Mouse (Mus musculus): ENCODE measurements around the gene Itgb2. TPM values are rescaled to one million over a fixed set of nuclear protein-coding genes. Genes with fewer than 3 reads are reported as not detected.

Itgb2 gene
- total and polyA plus RNA-seq, 3 experiments = 7.1 to 11.6 (median 11.2) TPM

DNA sequence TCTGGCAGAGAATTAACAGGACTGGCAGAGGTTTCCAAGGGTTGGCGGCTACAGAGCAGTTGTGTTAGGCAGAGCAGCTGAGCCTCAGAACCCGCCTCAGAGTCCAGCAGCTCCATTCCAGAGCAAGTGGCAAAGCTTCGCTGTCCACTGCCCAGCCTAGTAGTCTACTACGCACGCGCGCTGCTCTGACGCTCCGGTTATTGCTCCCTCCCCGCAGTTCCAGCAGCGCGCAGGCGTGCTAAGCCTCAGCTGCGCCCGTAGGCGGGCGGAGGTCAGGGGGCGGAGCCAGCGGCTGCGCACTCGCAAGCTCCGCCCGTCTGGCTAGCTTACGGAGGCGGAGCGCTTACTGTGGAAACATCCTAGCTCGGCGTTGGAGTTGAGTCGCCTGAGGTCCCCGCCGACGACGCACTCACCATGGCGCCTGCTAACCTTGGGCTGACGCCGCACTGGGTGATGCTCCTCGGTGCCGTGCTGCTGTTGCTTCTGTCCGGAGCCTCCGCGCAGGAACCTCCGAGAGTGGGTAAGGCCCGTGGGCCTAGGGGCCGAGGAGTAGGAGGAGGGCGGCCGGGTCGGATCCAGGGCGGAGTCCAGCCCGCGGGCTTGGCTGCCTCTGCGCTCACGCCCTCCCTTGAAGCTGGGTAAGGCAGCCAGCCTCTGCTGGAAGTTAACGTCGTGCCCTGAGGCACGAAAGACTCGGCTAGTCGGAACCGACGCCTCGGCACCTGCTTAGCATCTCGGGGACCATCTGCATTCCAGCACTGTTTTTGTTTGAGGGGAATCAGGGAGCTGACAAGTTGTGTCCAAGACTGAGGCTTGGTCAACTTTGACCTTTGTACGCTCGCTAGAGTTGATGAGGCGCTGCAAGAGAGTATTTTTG, 51.6 kb downstream of the Itgb2 start, which contains the start of gene Pttg1ip:
Pttg1ip (plus strand) TSS at position 313 of the 877 bp plus-strand sequence.
- Histone ChIP-seq H3K9ac (ENCODE audit: low read depth, low read length) (peak within 1 kb of the TSS; percentile 94), H3K4me1 (ENCODE audit: control insufficient read depth, insufficient read depth, low read length) (peaks cover 15% of the 10 kb centered on the region), H3K79me2 (replicated peaks; ENCODE audit: control insufficient read depth, insufficient read depth, low read length) (peaks cover 1% of the 10 kb centered on the region; the same call in 1 of the 2 replicates), H3K27me3 (ENCODE audit: control insufficient read depth, insufficient read depth, low read length) (no peaks in the 10 kb centered on the region), H3K4me3 (peak within 1 kb of the TSS; percentile 65), H3K27ac (peak within 1 kb of the TSS; percentile 91), H3K36me3 (ENCODE audit: control insufficient read depth, insufficient read depth, low read length) (peaks cover 10% of the 10 kb centered on the region)
- intact Hi-C loops (cut with DNase I) = loop anchor here (2.0 to 5.0 kb wide), 2 partner anchors 41 to 164 kb away; partner anchors contain the start of genes Adarb1 and Ube2g2
- WGBS = under 1% methylated on average over 64 of the region's 64 CpGs
- DNase-seq = peak; percentile 96 to 98
- peak; percentile 60 for TF ChIP-seq EP300 (IDR thresholded peaks at IDR 0.05; ENCODE audit: insufficient read depth, low read depth, low read length)
- peak; percentile 99 for TF ChIP-seq POLR2A (IDR thresholded peaks at IDR 0.05; ENCODE audit: insufficient read depth, low read depth, low read length)
- no peak for TF ChIP-seq CTCF (IDR thresholded peaks at IDR 0.05)

DNA sequence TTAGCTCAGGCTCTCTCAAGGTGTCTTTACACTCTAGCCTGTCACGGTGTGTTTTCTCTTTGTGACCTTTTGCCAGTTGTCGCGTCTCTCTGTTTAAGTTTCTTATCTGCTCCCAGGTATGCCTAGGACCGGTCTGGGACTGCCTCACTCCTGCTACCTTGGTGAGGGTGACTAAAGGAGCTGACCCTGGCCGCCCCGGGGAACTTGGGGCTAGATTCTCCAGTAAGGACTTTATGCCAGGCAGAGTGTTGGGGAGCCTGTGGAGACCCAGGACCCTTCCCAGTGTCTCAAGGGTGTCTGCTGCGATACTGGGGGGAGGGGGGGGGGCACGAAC, 52.2 kb downstream of the Itgb2 start:
- H3K4me1 ChIP-seq (ENCODE audit: control insufficient read depth, insufficient read depth, low read length) = peaks cover 20% of the 10 kb centered on the region
- no peaks in the 10 kb centered on the region for H3K27me3 ChIP-seq (ENCODE audit: control insufficient read depth, insufficient read depth, low read length)
- H3K36me3 ChIP-seq (ENCODE audit: control insufficient read depth, insufficient read depth, low read length) = peaks cover 11% of the 10 kb centered on the region
- H3K79me2 ChIP-seq (replicated peaks; ENCODE audit: control insufficient read depth, insufficient read depth, low read length) = peaks cover 5% of the 10 kb centered on the region
- peak overlapping the region; percentile 94 for H3K9ac ChIP-seq (ENCODE audit: low read depth, low read length)
- H3K4me3 ChIP-seq = peak overlapping the region; percentile 65
- peak overlapping the region; percentile 91 for H3K27ac ChIP-seq
- intact Hi-C loops (cut with DNase I) = loop anchor here (2.0 to 5.0 kb wide), 2 partner anchors 41 to 165 kb away; partner anchors contain the start of genes Adarb1 and Ube2g2
- TF ChIP-seq EP300 (IDR thresholded peaks at IDR 0.05; ENCODE audit: insufficient read depth, low read depth, low read length) = no peak
- TF ChIP-seq CTCF (IDR thresholded peaks at IDR 0.05) = no peak
- TF ChIP-seq POLR2A (IDR thresholded peaks at IDR 0.05; ENCODE audit: insufficient read depth, low read depth, low read length) = no peak
- 3% methylated on average over 8 of the region's 8 CpGs for WGBS
- DNase-seq = no peak

DNA sequence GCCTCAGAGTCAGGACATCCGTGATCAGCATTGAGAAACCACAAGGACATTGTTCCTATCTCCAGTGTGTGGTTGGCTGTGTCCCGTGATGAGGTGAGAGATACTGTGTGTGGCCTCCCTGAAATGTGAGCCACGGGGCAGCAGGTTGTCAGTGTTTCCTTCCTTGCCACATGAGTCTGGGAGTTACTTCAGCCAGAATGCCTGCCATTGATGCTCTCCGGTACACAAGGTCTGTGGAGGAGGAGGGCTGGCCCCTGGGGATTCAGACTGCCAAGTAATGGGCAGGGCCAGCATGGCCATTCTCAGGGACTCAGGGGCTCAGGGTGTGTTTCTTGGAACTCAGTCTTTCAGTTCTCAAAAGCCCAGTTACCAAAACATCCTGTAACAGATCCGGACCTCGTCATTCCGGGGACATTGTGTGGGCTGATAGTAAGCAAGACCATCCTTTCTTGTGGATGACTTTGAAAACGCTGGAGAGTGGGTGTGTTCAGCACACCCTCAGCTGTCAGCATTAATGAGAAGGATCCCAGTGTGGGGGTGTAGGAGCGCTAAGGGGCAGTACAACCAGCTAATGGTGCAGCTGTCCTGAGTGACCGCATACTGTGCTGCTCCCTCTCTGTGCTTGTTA, 53.9 kb downstream of the Itgb2 start:
- peak; percentile 64 for TF ChIP-seq EP300 (IDR thresholded peaks at IDR 0.05; ENCODE audit: insufficient read depth, low read depth, low read length)
- TF ChIP-seq POLR2A (IDR thresholded peaks at IDR 0.05; ENCODE audit: insufficient read depth, low read depth, low read length) = peak; percentile 46; the same call in 1 of the 2 replicates
- no peak for TF ChIP-seq CTCF (IDR thresholded peaks at IDR 0.05)

DNA sequence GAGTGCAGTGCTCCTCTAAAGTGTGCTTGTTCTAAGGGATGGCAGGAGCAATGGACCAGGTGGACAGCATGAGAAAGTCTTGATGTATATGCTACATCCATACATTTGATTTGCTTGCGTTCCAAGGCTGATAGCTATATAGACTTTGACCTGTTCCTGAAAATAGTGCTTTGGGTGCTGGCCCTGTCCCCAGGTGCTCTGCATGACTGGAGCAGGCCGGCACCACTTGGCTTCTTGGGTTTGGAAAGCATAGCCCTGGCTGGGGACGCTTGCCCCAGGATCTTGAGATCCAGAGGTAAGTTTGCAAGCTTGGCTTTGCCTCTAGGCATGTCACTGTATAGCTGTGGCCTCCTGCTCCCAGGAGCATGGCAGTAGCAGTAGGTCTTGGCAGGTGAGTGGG, 56.6 kb downstream of the Itgb2 start:
- Histone ChIP-seq H3K27me3 (ENCODE audit: control insufficient read depth, insufficient read depth, low read length) (no peaks in the 10 kb centered on the region), H3K9ac (ENCODE audit: low read depth, low read length) (no peak overlapping the region), H3K27ac (no peak overlapping the region), H3K4me3 (no peak overlapping the region), H3K36me3 (ENCODE audit: control insufficient read depth, insufficient read depth, low read length) (peaks cover 11% of the 10 kb centered on the region), H3K79me2 (replicated peaks; ENCODE audit: control insufficient read depth, insufficient read depth, low read length) (peaks cover 12% of the 10 kb centered on the region), H3K4me1 (ENCODE audit: control insufficient read depth, insufficient read depth, low read length) (peaks cover 27% of the 10 kb centered on the region)
- DNase-seq = peak in 1 of 2 experiments; percentile 17
- TF ChIP-seq POLR2A (IDR thresholded peaks at IDR 0.05; ENCODE audit: insufficient read depth, low read depth, low read length) = no peak
- no peak for TF ChIP-seq EP300 (IDR thresholded peaks at IDR 0.05; ENCODE audit: insufficient read depth, low read depth, low read length)
- no peak for TF ChIP-seq CTCF (IDR thresholded peaks at IDR 0.05)
- 78% methylated on average over 3 of the region's 3 CpGs for WGBS
- intact Hi-C loops (cut with DNase I) = no loop called here

More for the DNA sequence above, 53.9 kb downstream of the Itgb2 start:
- H3K4me3 ChIP-seq = peak overlapping the region; percentile 7; the same call in 1 of the 2 replicates
- H3K4me1 ChIP-seq (ENCODE audit: control insufficient read depth, insufficient read depth, low read length) = peaks cover 23% of the 10 kb centered on the region
- intact Hi-C loops (cut with DNase I) = loop anchor here (2.0 to 5.0 kb wide), 2 partner anchors 39 to 167 kb away; partner anchors contain the start of genes Adarb1 and Ube2g2
- peaks cover 11% of the 10 kb centered on the region for H3K36me3 ChIP-seq (ENCODE audit: control insufficient read depth, insufficient read depth, low read length)
- H3K9ac ChIP-seq (ENCODE audit: low read depth, low read length) = no peak overlapping the region
- WGBS = 23% methylated on average over 10 of the region's 10 CpGs
- peaks cover 9% of the 10 kb centered on the region for H3K79me2 ChIP-seq (replicated peaks; ENCODE audit: control insufficient read depth, insufficient read depth, low read length)
- H3K27me3 ChIP-seq (ENCODE audit: control insufficient read depth, insufficient read depth, low read length) = no peaks in the 10 kb centered on the region
- peak; percentile 59 to 65 for DNase-seq
- H3K27ac ChIP-seq = peak overlapping the region; percentile 91

DNA sequence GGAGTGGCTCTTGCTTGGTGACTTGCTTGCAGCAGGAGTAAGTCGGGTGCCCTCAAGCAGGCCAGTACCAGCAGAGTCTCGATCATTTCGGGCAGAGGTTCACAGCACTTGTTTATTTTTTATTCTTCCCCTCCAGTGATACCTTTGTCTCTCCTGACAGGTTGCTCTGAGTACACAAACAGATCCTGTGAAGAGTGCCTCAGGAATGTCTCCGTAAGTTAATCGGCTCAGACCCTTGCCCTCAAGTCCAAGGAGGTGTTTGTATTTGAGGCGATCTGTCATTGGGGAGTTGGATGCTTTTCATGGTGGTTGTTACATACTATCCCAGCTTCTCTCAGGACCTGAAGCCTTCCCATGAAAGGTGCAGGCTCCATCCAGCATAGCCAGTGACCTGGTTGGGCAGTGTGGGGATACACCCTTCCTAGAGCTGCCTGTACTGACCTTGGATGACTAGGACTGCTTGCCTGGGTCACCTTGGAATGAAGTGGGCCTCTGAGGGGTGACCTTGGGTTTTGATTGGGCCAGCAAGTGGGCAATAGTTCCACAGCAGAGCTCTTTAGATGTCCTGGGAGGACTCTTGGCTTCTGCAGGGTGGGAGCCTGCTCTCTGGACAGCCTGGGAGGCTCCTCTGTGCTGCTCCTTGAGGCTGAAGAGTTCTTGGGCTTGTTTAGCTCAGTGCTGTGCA, 57.2 kb downstream of the Itgb2 start:
- Histone ChIP-seq H3K27ac (no peak overlapping the region), H3K27me3 (ENCODE audit: control insufficient read depth, insufficient read depth, low read length) (no peaks in the 10 kb centered on the region), H3K36me3 (ENCODE audit: control insufficient read depth, insufficient read depth, low read length) (peaks cover 11% of the 10 kb centered on the region), H3K4me3 (no peak overlapping the region), H3K79me2 (replicated peaks; ENCODE audit: control insufficient read depth, insufficient read depth, low read length) (peaks cover 12% of the 10 kb centered on the region), H3K9ac (ENCODE audit: low read depth, low read length) (no peak overlapping the region), H3K4me1 (ENCODE audit: control insufficient read depth, insufficient read depth, low read length) (peaks cover 27% of the 10 kb centered on the region)
- intact Hi-C loops (cut with DNase I) = no loop called here
- WGBS = 91% methylated on average over 6 of the region's 6 CpGs
- no peak for TF ChIP-seq POLR2A (IDR thresholded peaks at IDR 0.05; ENCODE audit: insufficient read depth, low read depth, low read length)
- TF ChIP-seq CTCF (IDR thresholded peaks at IDR 0.05) = no peak
- TF ChIP-seq EP300 (IDR thresholded peaks at IDR 0.05; ENCODE audit: insufficient read depth, low read depth, low read length) = no peak
- DNase-seq = peak in 1 of 2 experiments; percentile 16

Measured in heart, adult 2 months (tissue).